Mouse (Mus musculus) neural tube, embryonic 15.5 days (tissue): ENCODE results near the gene Tomm20. TPM values are rescaled to one million over a fixed set of nuclear protein-coding genes. Genes with fewer than 3 reads are reported as not detected.

ENCODE experiments used
- ATAC-seq: fragments of 200-750 bp; cut with Nextera tagmentation; 2 replicates; pipeline ENCODE4 v1.8.0; 2017; ENCODE audit warnings: mild to moderate bottlenecking, moderate TSS enrichment, moderate library complexity; ENCODE audit not compliant: low FRiP score
- H3K27ac ChIP-seq: fragments of 300-500 bp; sonication (generic); replicated peaks from 2 replicates; pipeline ENCODE4 v1.5.1; 2015; ENCODE audit warnings: mild to moderate bottlenecking, inconsistent platforms
- H3K27me3 ChIP-seq: fragments of 300-500 bp; sonication (generic); replicated peaks from 2 replicates; pipeline ENCODE4 v1.6.1; 2015; ENCODE audit warnings: inconsistent platforms
- H3K36me3 ChIP-seq: fragments of 300-500 bp; sonication (generic); 2 replicates; pipeline ENCODE4 v1.6.1; 2015; ENCODE audit warnings: inconsistent platforms
- H3K4me1 ChIP-seq: fragments of 300-500 bp; sonication (generic); 2 replicates; pipeline ENCODE4 v1.6.1; 2015; ENCODE audit warnings: inconsistent platforms
- H3K4me2 ChIP-seq: fragments of 300-500 bp; sonication (generic); 2 replicates; pipeline ENCODE4 v1.6.1; 2015; ENCODE audit warnings: inconsistent platforms, mild to moderate bottlenecking, moderate library complexity
- H3K4me3 ChIP-seq: fragments of 300-500 bp; sonication (generic); replicated peaks from 2 replicates; pipeline ENCODE4 v1.5.1; 2015; ENCODE audit warnings: mild to moderate bottlenecking, inconsistent platforms
- H3K9ac ChIP-seq: fragments of 300-500 bp; sonication (generic); replicated peaks from 2 replicates; pipeline ENCODE4 v1.6.1; 2015; ENCODE audit warnings: mild to moderate bottlenecking, inconsistent platforms
- H3K9me3 ChIP-seq: fragments of 300-500 bp; sonication (generic); replicated peaks from 2 replicates; pipeline ENCODE4 v1.6.1; 2016; ENCODE audit warnings: inconsistent platforms
- WGBS: fragments of 180-500 bp; shearing (Covaris S2); methylation state at CpG from one replicate; pipeline ENCODE4 v1.1.7; 2015; ENCODE audit warnings: mixed read lengths; 5-methylcytosine and 5-hydroxymethylcytosine counted together
- polyA plus RNA-seq: library from polyadenylated mRNA; unstranded; fragments of >200 nt; fragmentation: Nextera tagmentation; extraction: Ambion mirVana; gene quantifications from 2 replicates; pipeline ENCODE4 v1.2.1, GENCODE M21; 2015

Gene Tomm20
- polyA plus RNA-seq, 1 experiment from 2014 or later = 225 TPM

- no peak for ATAC-seq
- H3K36me3 ChIP-seq = no peaks in the 10 kb centered on the region
- H3K27ac ChIP-seq = no peak overlapping the region
- no peak overlapping the region for H3K9ac ChIP-seq
- no peak overlapping the region for H3K4me3 ChIP-seq
- H3K27me3 ChIP-seq = peaks cover 13% of the 10 kb centered on the region
- no peaks in the 10 kb centered on the region for H3K9me3 ChIP-seq
- H3K4me2 ChIP-seq = no peak overlapping the region
- H3K4me1 ChIP-seq = peaks cover 13% of the 10 kb centered on the region
- WGBS = 71% methylated on average over 4 of the region's 4 CpGs
Observed at GRCm38 (mm10) chr8:126974511-126974910, 28.9 kb upstream of the Tomm20 start.

- H3K4me2 ChIP-seq = no peak overlapping the region
- 78% methylated on average over 9 of the region's 9 CpGs for WGBS
Observed at GRCm38 (mm10) chr8:126973686-126974265, 28.1 kb upstream of the Tomm20 start.

GRCm38 (mm10) chr8:126972649-126973048 is 27.0 kb upstream of the Tomm20 start:
- Histone ChIP-seq H3K4me2 (no peak overlapping the region), H3K9me3 (no peaks in the 10 kb centered on the region), H3K4me1 (peaks cover 20% of the 10 kb centered on the region), H3K4me3 (no peak overlapping the region), H3K36me3 (peaks cover 16% of the 10 kb centered on the region), H3K27me3 (peaks cover 8% of the 10 kb centered on the region), H3K27ac (no peak overlapping the region), H3K9ac (no peak overlapping the region)
- ATAC-seq = no peak
- 76% methylated on average over 2 of the region's 2 CpGs for WGBS

More at GRCm38 (mm10) chr8:126973686-126974265, 28.1 kb upstream of the Tomm20 start:
- no peak overlapping the region for H3K27ac ChIP-seq
- peaks cover 5% of the 10 kb centered on the region for H3K36me3 ChIP-seq
- H3K27me3 ChIP-seq = peaks cover 13% of the 10 kb centered on the region
- peaks cover 19% of the 10 kb centered on the region for H3K4me1 ChIP-seq
- H3K9ac ChIP-seq = no peak overlapping the region
- no peak for ATAC-seq
- H3K9me3 ChIP-seq = no peaks in the 10 kb centered on the region
- no peak overlapping the region for H3K4me3 ChIP-seq

GRCm38 (mm10) chr8:126972102-126972501 is 26.5 kb upstream of the Tomm20 start:
- Histone ChIP-seq H3K9me3 (no peaks in the 10 kb centered on the region), H3K36me3 (peaks cover 22% of the 10 kb centered on the region), H3K27ac (no peak overlapping the region), H3K4me1 (peaks cover 20% of the 10 kb centered on the region), H3K27me3 (peaks cover 6% of the 10 kb centered on the region; the same call in 1 of the 2 replicates), H3K9ac (no peak overlapping the region), H3K4me3 (no peak overlapping the region), H3K4me2 (no peak overlapping the region)
- 85% methylated on average over 2 of the region's 2 CpGs for WGBS
- ATAC-seq = no peak

GRCm38 (mm10) chr8:126971314-126971664 is 25.6 kb upstream of the Tomm20 start:
- H3K9ac ChIP-seq = peak overlapping the region; percentile 82
- no peaks in the 10 kb centered on the region for H3K9me3 ChIP-seq
- H3K4me1 ChIP-seq = peaks cover 20% of the 10 kb centered on the region
- peak overlapping the region; percentile 96 for H3K4me3 ChIP-seq
- 11% methylated on average over 13 of the region's 13 CpGs for WGBS
- H3K36me3 ChIP-seq = peaks cover 27% of the 10 kb centered on the region
- peaks cover 2% of the 10 kb centered on the region; the same call in 1 of the 2 replicates for H3K27me3 ChIP-seq
- peak overlapping the region; percentile 78 for H3K4me2 ChIP-seq
- peak overlapping the region; percentile 87 for H3K27ac ChIP-seq
- ATAC-seq = peak; percentile 65

- Histone ChIP-seq H3K36me3 (peaks cover 30% of the 10 kb centered on the region), H3K9ac (peak within 1 kb of the TSS; percentile 82), H3K4me2 (peak within 1 kb of the TSS; percentile 78), H3K4me3 (peak within 1 kb of the TSS; percentile 96), H3K27me3 (no peaks in the 10 kb centered on the region), H3K4me1 (peaks cover 20% of the 10 kb centered on the region), H3K27ac (peak within 1 kb of the TSS; percentile 87), H3K9me3 (no peaks in the 10 kb centered on the region)
- WGBS = under 1% methylated on average over 45 of the region's 50 CpGs
- peak; percentile 96 for ATAC-seq
Observed at GRCm38 (mm10) chr8:126970579-126971313, 25.1 kb upstream of the Tomm20 start, which contains the start of gene Rbm34. Gene Rbm34 (minus strand): TSS chr8:126971071.

GRCm38 (mm10) chr8:126969546-126969945 is 23.9 kb upstream of the Tomm20 start:
- Histone ChIP-seq H3K4me1 (peaks cover 20% of the 10 kb centered on the region), H3K4me3 (no peak overlapping the region), H3K36me3 (peaks cover 42% of the 10 kb centered on the region), H3K27me3 (no peaks in the 10 kb centered on the region), H3K9ac (no peak overlapping the region), H3K27ac (no peak overlapping the region), H3K9me3 (no peaks in the 10 kb centered on the region), H3K4me2 (no peak overlapping the region)
- 87% methylated on average over 1 of the region's 1 CpGs for WGBS
- no peak for ATAC-seq

GRCm38 (mm10) chr8:126968107-126968506 is 22.5 kb upstream of the Tomm20 start:
- no peak overlapping the region for H3K9ac ChIP-seq
- no peak overlapping the region for H3K27ac ChIP-seq
- peaks cover 47% of the 10 kb centered on the region for H3K36me3 ChIP-seq
- H3K4me3 ChIP-seq = no peak overlapping the region
- WGBS = 97% methylated on average over 6 of the region's 6 CpGs
- H3K4me2 ChIP-seq = no peak overlapping the region
- H3K9me3 ChIP-seq = no peaks in the 10 kb centered on the region
- peaks cover 20% of the 10 kb centered on the region for H3K4me1 ChIP-seq
- no peaks in the 10 kb centered on the region for H3K27me3 ChIP-seq
- ATAC-seq = no peak

GRCm38 (mm10) chr8:126965246-126965645 is 19.6 kb upstream of the Tomm20 start:
- H3K4me1 ChIP-seq = peaks cover 11% of the 10 kb centered on the region
- no peak overlapping the region for H3K27ac ChIP-seq
- H3K4me3 ChIP-seq = no peak overlapping the region
- 86% methylated on average over 6 of the region's 6 CpGs for WGBS
- H3K9ac ChIP-seq = no peak overlapping the region
- H3K4me2 ChIP-seq = no peak overlapping the region
- no peaks in the 10 kb centered on the region for H3K9me3 ChIP-seq
- H3K36me3 ChIP-seq = peaks cover 66% of the 10 kb centered on the region
- no peak for ATAC-seq
- H3K27me3 ChIP-seq = no peaks in the 10 kb centered on the region

- peaks cover 65% of the 10 kb centered on the region for H3K36me3 ChIP-seq
- no peak overlapping the region for H3K9ac ChIP-seq
- H3K9me3 ChIP-seq = no peaks in the 10 kb centered on the region
- WGBS = 100% methylated on average over 1 of the region's 1 CpGs
- no peak overlapping the region for H3K4me3 ChIP-seq
- no peak overlapping the region for H3K27ac ChIP-seq
- H3K4me1 ChIP-seq = no peaks in the 10 kb centered on the region
- no peak overlapping the region for H3K4me2 ChIP-seq
- ATAC-seq = no peak
- no peaks in the 10 kb centered on the region for H3K27me3 ChIP-seq
Observed at GRCm38 (mm10) chr8:126962871-126963270, 17.2 kb upstream of the Tomm20 start.

GRCm38 (mm10) chr8:126961516-126961915 is 15.9 kb upstream of the Tomm20 start:
- Histone ChIP-seq H3K4me3 (no peak overlapping the region), H3K36me3 (peaks cover 68% of the 10 kb centered on the region), H3K9ac (no peak overlapping the region), H3K27ac (no peak overlapping the region), H3K4me1 (no peaks in the 10 kb centered on the region), H3K4me2 (no peak overlapping the region), H3K27me3 (no peaks in the 10 kb centered on the region), H3K9me3 (no peaks in the 10 kb centered on the region)
- 99% methylated on average over 3 of the region's 3 CpGs for WGBS
- no peak for ATAC-seq
